Mouse (Mus musculus) liver, adult 2 months (tissue): Measurements from ENCODE around the gene Dyrk1b.
A peak's percentile ranks its signal among the peaks of the same experiment; 100 is the strongest.

Source experiments
- CTCF ChIP-seq: fragments of 200-500 bp; IDR thresholded peaks from 2 replicates; pipeline ENCODE4 v1.5.1; 2011; ENCODE audit warnings: low read depth, low read length, control low read depth
- POLR2A ChIP-seq: fragments of 200-500 bp; IDR thresholded peaks from 2 replicates; pipeline ENCODE4 v1.6.1; 2011; ENCODE audit warnings: low read length, control low read depth; ENCODE audit not compliant: insufficient read depth; ENCODE audit errors: extremely low read depth

GRCm38 (mm10) chr7:28151584-28152221 lies 27.6 kb upstream of the Dyrk1b start:
- TF ChIP-seq CTCF = peak; percentile 65
- TF ChIP-seq POLR2A = no peak
